In genomic region chr9:119034676-119035665, GRCm38 (mm10) we compare ENCODE assay signal across 12 mouse cellular contexts. TPM values are rescaled to one million over a fixed set of nuclear protein-coding genes. Genes with fewer than 3 reads are reported as not detected.
DNase-seq lines count a peak whose midpoint lies in the region; ATAC-seq and TF ChIP-seq lines count a peak whose summit lies in the region.
"Had no signal": no experiment of that assay in that cellular context is flagged by ENCODE, and none has a peak within 500 bp of the region (broad histone marks: within the 10 kb centered on the region; RNA-seq: fewer than 3 reads in every experiment).

No protein-coding gene starts in this region.

- H3K4me3 ChIP-seq in midbrain, embryonic 10.5 days: no peak overlapping the region
- no peak overlapping the region for H3K4me3 ChIP-seq in midbrain, embryonic 11.5 days (ENCODE audit: low read depth, low read length)
- H3K4me3 ChIP-seq in hindbrain, postnatal 0 days (ENCODE audit: low read length): no peak overlapping the region
- H3K4me3 ChIP-seq in olfactory bulb, adult 2 months (ENCODE audit: insufficient read depth, low read depth, low read length): no peak overlapping the region
- H3K4me3 ChIP-seq: embryonic facial prominence, embryonic 15.5 days; neural tube, embryonic 12.5 days had no signal

- 71% methylated on average over 29 of the region's 29 CpGs for WGBS in midbrain, embryonic 10.5 days
- WGBS in midbrain, embryonic 11.5 days: 62% methylated on average over 29 of the region's 29 CpGs
- WGBS in hindbrain, postnatal 0 days: 57% methylated on average over 29 of the region's 29 CpGs
- 65% methylated on average over 29 of the region's 29 CpGs for WGBS in olfactory bulb, adult 2 months

- intact Hi-C loops in left cerebral cortex, postnatal 36 days (cut with DNase I): loop anchor here (5.0 kb wide), 1 partner anchor 33 kb away; no protein-coding TSS in a partner anchor

- peak; percentile 61 to 76 for DNase-seq in cerebellum, postnatal 10 days
- DNase-seq in cerebellum, adult 8-10 months: no peak
- DNase-seq in midbrain, embryonic 10.5 days (ENCODE audit: low spot score): peak; percentile 24
- DNase-seq in midbrain, embryonic 11.5 days (ENCODE audit: low spot score, missing footprints): no peak
- DNase-seq in hindbrain, postnatal 0 days (ENCODE audit: low spot score): peak; percentile 60
- DNase-seq in left cerebral cortex, postnatal 36 days (ENCODE audit: low spot score in 2 of 2): no peak
- DNase-seq in right cerebral cortex, postnatal 25 days: no peak
- DNase-seq: right cerebral cortex, postnatal 4 days had no signal

- H3K4me2 ChIP-seq in midbrain, embryonic 11.5 days: no peak overlapping the region
- H3K4me2 ChIP-seq in hindbrain, postnatal 0 days (ENCODE audit: low read depth, low read length): no peak overlapping the region
- H3K4me2 ChIP-seq: embryonic facial prominence, embryonic 15.5 days; neural tube, embryonic 12.5 days had no signal

- no peaks in the 10 kb centered on the region for H3K27me3 ChIP-seq in midbrain, embryonic 10.5 days (ENCODE audit: low read depth, poor library complexity, severe bottlenecking)
- H3K27me3 ChIP-seq in midbrain, embryonic 11.5 days (ENCODE audit: control insufficient read depth, insufficient read depth, low read length): no peaks in the 10 kb centered on the region
- no peaks in the 10 kb centered on the region for H3K27me3 ChIP-seq in hindbrain, postnatal 0 days (ENCODE audit: insufficient read depth, low read length)
- H3K27me3 ChIP-seq: embryonic facial prominence, embryonic 15.5 days; neural tube, embryonic 12.5 days had no signal

- H3K9me3 ChIP-seq in midbrain, embryonic 10.5 days (replicated peaks): no peaks in the 10 kb centered on the region
- no peaks in the 10 kb centered on the region for H3K9me3 ChIP-seq in midbrain, embryonic 11.5 days (ENCODE audit: control insufficient read depth, low read length)
- H3K9me3 ChIP-seq in hindbrain, postnatal 0 days (ENCODE audit: low read length): no peaks in the 10 kb centered on the region
- H3K9me3 ChIP-seq: embryonic facial prominence, embryonic 15.5 days; neural tube, embryonic 12.5 days had no signal

- H3K9ac ChIP-seq in midbrain, embryonic 11.5 days (ENCODE audit: low read length): no peak overlapping the region
- H3K9ac ChIP-seq in hindbrain, postnatal 0 days (replicated peaks; ENCODE audit: low read length): no peak overlapping the region
- H3K9ac ChIP-seq: embryonic facial prominence, embryonic 15.5 days; liver, postnatal 0 days; neural tube, embryonic 12.5 days had no signal

- peaks cover 12% of the 10 kb centered on the region; the same call in 1 of the 2 replicates for H3K36me3 ChIP-seq in midbrain, embryonic 10.5 days
- H3K36me3 ChIP-seq in midbrain, embryonic 11.5 days (ENCODE audit: control insufficient read depth, insufficient read depth, low read length): no peaks in the 10 kb centered on the region
- H3K36me3 ChIP-seq in hindbrain, postnatal 0 days (ENCODE audit: insufficient read depth, low read length): 0 out of 2 replicates have a peak, but pooled peaks cover 3% of the 10 kb centered on the region

- ATAC-seq in midbrain, embryonic 11.5 days (ENCODE audit: low FRiP score): no peak
- no peak for ATAC-seq in hindbrain, postnatal 0 days
- ATAC-seq: liver, postnatal 0 days had no signal

- H3K27ac ChIP-seq in midbrain, embryonic 10.5 days (replicated peaks): peak overlapping the region; percentile 42; the same call in 1 of the 2 replicates
- no peak overlapping the region for H3K27ac ChIP-seq in midbrain, embryonic 11.5 days (ENCODE audit: low read depth, low read length)
- H3K27ac ChIP-seq in hindbrain, postnatal 0 days: peak overlapping the region; percentile 54; the same call in 1 of the 2 replicates
- peak overlapping the region; percentile 38; the same call in 1 of the 2 replicates for H3K27ac ChIP-seq in olfactory bulb, adult 2 months (ENCODE audit: insufficient read depth, low read depth, low read length)
- H3K27ac ChIP-seq: embryonic facial prominence, embryonic 15.5 days; neural tube, embryonic 12.5 days had no signal

- H3K4me1 ChIP-seq in midbrain, embryonic 10.5 days: peaks cover 38% of the 10 kb centered on the region
- H3K4me1 ChIP-seq in midbrain, embryonic 11.5 days (ENCODE audit: control insufficient read depth, insufficient read depth, low read length): peaks cover 21% of the 10 kb centered on the region
- peaks cover 3% of the 10 kb centered on the region; the same call in 1 of the 2 replicates for H3K4me1 ChIP-seq in hindbrain, postnatal 0 days (ENCODE audit: insufficient read depth, low read length)
- H3K4me1 ChIP-seq in olfactory bulb, adult 2 months (ENCODE audit: control insufficient read depth, insufficient read depth, low read length): peaks cover 67% of the 10 kb centered on the region

- no peak for TF ChIP-seq CTCF in hindbrain, postnatal 0 days (IDR thresholded peaks at IDR 0.05; ENCODE audit: low read depth)
- no peak for TF ChIP-seq CTCF in olfactory bulb, adult 2 months (IDR thresholded peaks at IDR 0.05; ENCODE audit: insufficient read depth, low read depth, low read length)

- TF ChIP-seq POLR2A in olfactory bulb, adult 2 months (IDR thresholded peaks at IDR 0.05; ENCODE audit: insufficient read depth, low read depth, low read length): no peak

RNA-seq across cellular contexts. Expression of gene Vill, which starts 17.6 kb away (rescaled TPM):
- polyA plus RNA-seq in midbrain, embryonic 10.5 days (2016; fragmentation: Nextera tagmentation; extraction: Ambion mirVana): 10.5 and 11.3 TPM in 2 replicates
- polyA plus RNA-seq in midbrain, embryonic 11.5 days (2014; fragmentation: Nextera tagmentation; extraction: Ambion mirVana): 7.8 and 8.3 TPM in 2 replicates
- total RNA-seq in hindbrain, postnatal 0 days (2014; rRNA removed): 4.5 and 5.9 TPM in 2 replicates
- polyA plus RNA-seq in hindbrain, postnatal 0 days (2015; fragmentation: Nextera tagmentation; extraction: Ambion mirVana): 3.3 TPM in 2 replicates
- polyA plus RNA-seq in olfactory bulb, adult 2 months (2012; ENCODE audit: insufficient read depth, insufficient read length, low replicate concordance, missing spikeins): not detected in 2 replicates
- total RNA-seq in left cerebral cortex, postnatal 36 days (2021): 1 to 10 TPM; 5.1 to 9.6 TPM

RNA-seq across cellular contexts. Expression of gene Plcd1, which starts 58.3 kb away (rescaled TPM):
- polyA plus RNA-seq in midbrain, embryonic 10.5 days (2016; fragmentation: Nextera tagmentation; extraction: Ambion mirVana): 21.8 and 29.2 TPM in 2 replicates
- 24.2 and 25.8 TPM in 2 replicates for polyA plus RNA-seq in midbrain, embryonic 11.5 days (2014; fragmentation: Nextera tagmentation; extraction: Ambion mirVana)
- 15.1 and 17.0 TPM in 2 replicates for total RNA-seq in hindbrain, postnatal 0 days (2014; rRNA removed)
- 14.2 and 18.1 TPM in 2 replicates for polyA plus RNA-seq in hindbrain, postnatal 0 days (2015; fragmentation: Nextera tagmentation; extraction: Ambion mirVana)
- polyA plus RNA-seq in olfactory bulb, adult 2 months (2012; ENCODE audit: insufficient read depth, insufficient read length, low replicate concordance, missing spikeins): not detected in 2 replicates
- 10 to 100 TPM; 12.6 to 14.9 TPM for total RNA-seq in left cerebral cortex, postnatal 36 days (2021)

Comparison
In these comparisons a context has a peak if more than half of its experiments do, and no peak if none do; other contexts are left out.
1. DNase-seq: peak in cerebellum, postnatal 10 days (2 of 2), midbrain, embryonic 10.5 days (single experiment) and hindbrain, postnatal 0 days (single experiment); none in cerebellum, adult 8-10 months (single experiment), midbrain, embryonic 11.5 days (single experiment), left cerebral cortex, postnatal 36 days (0 of 2) and right cerebral cortex, postnatal 25 days (single experiment).
2. RNA of gene Plcd1, which starts 58.3 kb away (polyA plus RNA-seq): 24.2 to 25.8 TPM in midbrain, embryonic 11.5 days, 21.8 to 29.2 TPM in midbrain, embryonic 10.5 days and 14.2 to 18.1 TPM in hindbrain, postnatal 0 days; not detected in olfactory bulb, adult 2 months; every median in the first group is over 10 times any median in the second.